Mouse (Mus musculus): ENCODE data around the gene P2rx7. TPM values are rescaled to one million over a fixed set of nuclear protein-coding genes. Genes with fewer than 3 reads are reported as not detected.
A peak's percentile ranks its signal among the peaks of the same experiment; 100 is the strongest.

P2rx7 gene
- polyA plus RNA-seq, 1 experiment from 2014 or later: 1.8 TPM

- no peak overlapping the region for H3K27ac ChIP-seq (ENCODE audit: low read depth)
- ATAC-seq (replicated peaks; ENCODE audit: low FRiP score, low TSS enrichment, low read depth) (no peak), DNase-seq (ENCODE audit: low spot score) (no peak)
- H3K4me3 ChIP-seq (ENCODE audit: low read depth, low read length): no peak overlapping the region
- no peaks in the 10 kb centered on the region for H3K27me3 ChIP-seq (replicated peaks; ENCODE audit: control insufficient read depth, insufficient read depth, low read length)
- no peaks in the 10 kb centered on the region for H3K36me3 ChIP-seq (ENCODE audit: control insufficient read depth, insufficient read depth, low read length)
- no peaks in the 10 kb centered on the region for H3K9me3 ChIP-seq (ENCODE audit: control insufficient read depth, low read length)
- H3K4me2 ChIP-seq (ENCODE audit: low read length): no peak overlapping the region
- 0 out of 2 replicates have a peak, but pooled peaks cover 3% of the 10 kb centered on the region for H3K4me1 ChIP-seq (replicated peaks; ENCODE audit: control insufficient read depth, insufficient read depth, low read length)
- no peak overlapping the region for H3K9ac ChIP-seq (ENCODE audit: low read length)
- WGBS: 87% methylated on average over 7 of the region's 7 CpGs
These were observed 45.4 kb downstream of the P2rx7 start for GRCm38 (mm10) chr5:122689153-122689552.

- ATAC-seq (replicated peaks; ENCODE audit: low FRiP score, low TSS enrichment, low read depth): no peak
- no peak overlapping the region for H3K27ac ChIP-seq (ENCODE audit: low read depth)
- H3K36me3 ChIP-seq (ENCODE audit: control insufficient read depth, insufficient read depth, low read length): no peaks in the 10 kb centered on the region
- H3K27me3 ChIP-seq (replicated peaks; ENCODE audit: control insufficient read depth, insufficient read depth, low read length): no peaks in the 10 kb centered on the region
- no peak overlapping the region for H3K9ac ChIP-seq (ENCODE audit: low read length)
- 61% methylated on average over 6 of the region's 6 CpGs for WGBS
- 0 out of 2 replicates have a peak, but pooled peaks cover 3% of the 10 kb centered on the region for H3K4me1 ChIP-seq (replicated peaks; ENCODE audit: control insufficient read depth, insufficient read depth, low read length)
- no peak overlapping the region for H3K4me2 ChIP-seq (ENCODE audit: low read length)
- H3K9me3 ChIP-seq (ENCODE audit: control insufficient read depth, low read length): no peaks in the 10 kb centered on the region
- no peak for DNase-seq (ENCODE audit: low spot score)
- no peak overlapping the region for H3K4me3 ChIP-seq (ENCODE audit: low read depth, low read length)
These were observed 46.8 kb downstream of the P2rx7 start for GRCm38 (mm10) chr5:122690486-122690885.

GRCm38 (mm10) chr5:122693431-122694207 is 49.9 kb downstream of the P2rx7 start:
- Histone ChIP-seq H3K27ac (ENCODE audit: low read depth) (no peak overlapping the region), H3K9ac (ENCODE audit: low read length) (no peak overlapping the region), H3K9me3 (ENCODE audit: control insufficient read depth, low read length) (no peaks in the 10 kb centered on the region), H3K4me2 (ENCODE audit: low read length) (no peak overlapping the region), H3K4me3 (ENCODE audit: low read depth, low read length) (no peak overlapping the region), H3K36me3 (ENCODE audit: control insufficient read depth, insufficient read depth, low read length) (no peaks in the 10 kb centered on the region), H3K27me3 (replicated peaks; ENCODE audit: control insufficient read depth, insufficient read depth, low read length) (no peaks in the 10 kb centered on the region), H3K4me1 (replicated peaks; ENCODE audit: control insufficient read depth, insufficient read depth, low read length) (0 out of 2 replicates have a peak, but pooled peaks cover 6% of the 10 kb centered on the region)
- WGBS: 43% methylated on average over 13 of the region's 13 CpGs
- ATAC-seq (replicated peaks; ENCODE audit: low FRiP score, low TSS enrichment, low read depth) (0 out of 2 replicates have a peak, but pooled peaks have one; percentile 40), DNase-seq (ENCODE audit: low spot score) (no peak)

GRCm38 (mm10) chr5:122695516-122695915 is 51.8 kb downstream of the P2rx7 start:
- DNase-seq (ENCODE audit: low spot score): no peak
- Histone ChIP-seq H3K27ac (ENCODE audit: low read depth) (no peak overlapping the region), H3K4me3 (ENCODE audit: low read depth, low read length) (no peak overlapping the region), H3K4me1 (replicated peaks; ENCODE audit: control insufficient read depth, insufficient read depth, low read length) (0 out of 2 replicates have a peak, but pooled peaks cover 12% of the 10 kb centered on the region), H3K9me3 (ENCODE audit: control insufficient read depth, low read length) (no peaks in the 10 kb centered on the region), H3K36me3 (ENCODE audit: control insufficient read depth, insufficient read depth, low read length) (no peaks in the 10 kb centered on the region), H3K9ac (ENCODE audit: low read length) (no peak overlapping the region), H3K27me3 (replicated peaks; ENCODE audit: control insufficient read depth, insufficient read depth, low read length) (no peaks in the 10 kb centered on the region), H3K4me2 (ENCODE audit: low read length) (no peak overlapping the region)
- 68% methylated on average over 8 of the region's 8 CpGs for WGBS
- no peak for ATAC-seq (replicated peaks; ENCODE audit: low FRiP score, low TSS enrichment, low read depth)

- H3K4me3 ChIP-seq (ENCODE audit: low read depth, low read length): no peak overlapping the region
- no peak overlapping the region for H3K27ac ChIP-seq (ENCODE audit: low read depth)
- ATAC-seq (replicated peaks; ENCODE audit: low FRiP score, low TSS enrichment, low read depth): no peak
- no peak for DNase-seq (ENCODE audit: low spot score)
- no peaks in the 10 kb centered on the region for H3K9me3 ChIP-seq (ENCODE audit: control insufficient read depth, low read length)
- WGBS: 76% methylated on average over 10 of the region's 10 CpGs
- H3K9ac ChIP-seq (ENCODE audit: low read length): no peak overlapping the region
- no peaks in the 10 kb centered on the region for H3K36me3 ChIP-seq (ENCODE audit: control insufficient read depth, insufficient read depth, low read length)
- H3K4me1 ChIP-seq (replicated peaks; ENCODE audit: control insufficient read depth, insufficient read depth, low read length): 0 out of 2 replicates have a peak, but pooled peaks cover 17% of the 10 kb centered on the region
- no peak overlapping the region for H3K4me2 ChIP-seq (ENCODE audit: low read length)
- no peaks in the 10 kb centered on the region for H3K27me3 ChIP-seq (replicated peaks; ENCODE audit: control insufficient read depth, insufficient read depth, low read length)
These were observed 54.5 kb downstream of the P2rx7 start for GRCm38 (mm10) chr5:122698041-122698700.

- H3K27me3 ChIP-seq (replicated peaks; ENCODE audit: control insufficient read depth, insufficient read depth, low read length): no peaks in the 10 kb centered on the region
These were observed 55.0 kb downstream of the P2rx7 start for GRCm38 (mm10) chr5:122698701-122699060.

GRCm38 (mm10) chr5:122700109-122700836 is 56.6 kb downstream of the P2rx7 start:
- Histone ChIP-seq H3K36me3 (ENCODE audit: control insufficient read depth, insufficient read depth, low read length) (no peaks in the 10 kb centered on the region), H3K4me1 (replicated peaks; ENCODE audit: control insufficient read depth, insufficient read depth, low read length) (0 out of 2 replicates have a peak, but pooled peaks cover 14% of the 10 kb centered on the region), H3K9ac (ENCODE audit: low read length) (no peak overlapping the region), H3K4me2 (ENCODE audit: low read length) (no peak overlapping the region), H3K27me3 (replicated peaks; ENCODE audit: control insufficient read depth, insufficient read depth, low read length) (no peaks in the 10 kb centered on the region), H3K4me3 (ENCODE audit: low read depth, low read length) (no peak overlapping the region), H3K27ac (ENCODE audit: low read depth) (no peak overlapping the region), H3K9me3 (ENCODE audit: control insufficient read depth, low read length) (no peaks in the 10 kb centered on the region)
- no peak for DNase-seq (ENCODE audit: low spot score)
- 53% methylated on average over 12 of the region's 12 CpGs for WGBS
- ATAC-seq (replicated peaks; ENCODE audit: low FRiP score, low TSS enrichment, low read depth): no peak

More at GRCm38 (mm10) chr5:122698701-122699060, 55.0 kb downstream of the P2rx7 start:
- ATAC-seq (replicated peaks; ENCODE audit: low FRiP score, low TSS enrichment, low read depth) (no peak), DNase-seq (ENCODE audit: low spot score) (no peak)
- Histone ChIP-seq H3K27ac (ENCODE audit: low read depth) (no peak overlapping the region), H3K36me3 (ENCODE audit: control insufficient read depth, insufficient read depth, low read length) (no peaks in the 10 kb centered on the region), H3K4me3 (ENCODE audit: low read depth, low read length) (no peak overlapping the region), H3K9me3 (ENCODE audit: control insufficient read depth, low read length) (no peaks in the 10 kb centered on the region), H3K4me1 (replicated peaks; ENCODE audit: control insufficient read depth, insufficient read depth, low read length) (0 out of 2 replicates have a peak, but pooled peaks cover 14% of the 10 kb centered on the region), H3K9ac (ENCODE audit: low read length) (no peak overlapping the region), H3K4me2 (ENCODE audit: low read length) (no peak overlapping the region)
- 62% methylated on average over 9 of the region's 9 CpGs for WGBS

- 13% methylated on average over 5 of the region's 5 CpGs for WGBS
These were observed 57.1 kb downstream of the P2rx7 start for GRCm38 (mm10) chr5:122700837-122701212.

More at GRCm38 (mm10) chr5:122700837-122701212, 57.1 kb downstream of the P2rx7 start:
- H3K4me3 ChIP-seq (ENCODE audit: low read depth, low read length): no peak overlapping the region
- no peak overlapping the region for H3K9ac ChIP-seq (ENCODE audit: low read length)
- H3K4me1 ChIP-seq (replicated peaks; ENCODE audit: control insufficient read depth, insufficient read depth, low read length): 0 out of 2 replicates have a peak, but pooled peaks cover 14% of the 10 kb centered on the region
- no peak overlapping the region for H3K27ac ChIP-seq (ENCODE audit: low read depth)
- H3K9me3 ChIP-seq (ENCODE audit: control insufficient read depth, low read length): no peaks in the 10 kb centered on the region
- no peaks in the 10 kb centered on the region for H3K36me3 ChIP-seq (ENCODE audit: control insufficient read depth, insufficient read depth, low read length)
- no peak overlapping the region for H3K4me2 ChIP-seq (ENCODE audit: low read length)
- DNase-seq (ENCODE audit: low spot score): no peak
- 0 out of 2 replicates have a peak, but pooled peaks have one; percentile 51 for ATAC-seq (replicated peaks; ENCODE audit: low FRiP score, low TSS enrichment, low read depth)
- H3K27me3 ChIP-seq (replicated peaks; ENCODE audit: control insufficient read depth, insufficient read depth, low read length): no peaks in the 10 kb centered on the region

Measured in intestine, embryonic 14.5 days (tissue).